Mouse (Mus musculus): ENCODE measurements around the gene Pde12.

DNA sequence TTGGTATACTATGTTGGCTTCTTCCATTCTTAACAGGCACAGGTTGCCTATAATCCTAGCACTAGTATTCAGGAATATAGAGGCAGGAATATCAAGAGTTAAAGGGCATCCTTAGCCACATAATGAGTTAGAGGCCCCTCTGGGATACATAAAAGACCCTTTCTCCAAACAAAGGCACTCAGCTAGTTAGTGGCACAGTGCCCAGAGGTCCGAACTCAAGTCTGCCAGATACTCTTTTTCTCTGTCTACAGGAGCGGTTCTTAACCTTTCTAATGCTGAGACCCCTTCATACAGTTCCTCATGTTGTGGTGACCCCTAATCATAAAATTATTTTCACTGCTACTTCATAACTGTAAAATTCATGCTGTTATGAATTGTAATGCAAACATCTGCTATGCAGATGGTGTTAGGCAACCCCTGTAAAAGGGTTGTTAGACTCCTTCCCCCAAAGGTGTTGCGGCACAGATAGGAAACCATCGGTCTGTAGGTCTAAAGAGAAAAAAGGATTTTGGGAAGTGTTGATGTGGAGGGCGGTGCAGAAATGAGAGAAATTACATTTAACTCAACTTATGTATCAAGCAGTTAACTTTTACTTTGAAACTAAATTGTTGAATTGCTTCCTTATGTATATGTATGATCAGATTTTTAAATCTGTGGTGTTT, 23.6 kb downstream of the Pde12 start:
- TF ChIP-seq CTCF (IDR thresholded peaks at IDR 0.05; ENCODE audit: control insufficient read depth, insufficient read depth, low read length) (no peak), POLR2A (IDR thresholded peaks at IDR 0.05; ENCODE audit: borderline replicate concordance, control insufficient read depth, low read depth, low read length) (no peak)
